Mouse (Mus musculus) myocyte (in vitro differentiated cells): ENCODE data around the gene Prkch. TPM values are rescaled to one million over a fixed set of nuclear protein-coding genes. Genes with fewer than 3 reads are reported as not detected.

Experiments used
- H3K27me3 ChIP-seq: one replicate; pipeline ENCODE4 v1.6.1; 2011; ENCODE audit not compliant: control insufficient read depth, insufficient read depth, insufficient read length
- H3K36me3 ChIP-seq: one replicate; pipeline ENCODE4 v1.6.1; 2011; ENCODE audit not compliant: control insufficient read depth, insufficient read depth
- H3K4me2 ChIP-seq: one replicate; pipeline ENCODE4 v1.6.1; 2011; ENCODE audit warnings: low read depth, control low read depth
- H3K4me3 ChIP-seq: one replicate; pipeline ENCODE4 v1.5.1; 2011; ENCODE audit warnings: mild to moderate bottlenecking, control low read depth, moderate library complexity
- H3K79me2 ChIP-seq: one replicate; pipeline ENCODE4 v1.6.1; 2011; ENCODE audit not compliant: control insufficient read depth, insufficient read depth
- H3ac ChIP-seq: one replicate; pipeline ENCODE4 v1.6.1; 2011; ENCODE audit not compliant: control insufficient read depth, insufficient read length
- CEBPB ChIP-seq: IDR thresholded peaks from 2 replicates; pipeline ENCODE4 v1.6.1; 2011; ENCODE audit warnings: mild to moderate bottlenecking, moderate library complexity; ENCODE audit not compliant: poor library complexity, insufficient read depth, severe bottlenecking
- E2F4 ChIP-seq: IDR thresholded peaks from one replicate; pipeline ENCODE4 v1.6.1; 2011; ENCODE audit warnings: mild to moderate bottlenecking, control low read depth, moderate library complexity; ENCODE audit not compliant: insufficient read depth
- MAX ChIP-seq: IDR thresholded peaks from one replicate; pipeline ENCODE4 v1.6.1; 2011; ENCODE audit warnings: low read depth, mild to moderate bottlenecking, control low read depth
- MYOD1 ChIP-seq, 3 experiments: IDR thresholded peaks; one replicate each; pipeline ENCODE4 v1.6.1; 2011; ENCODE audit warnings: control low read depth in 2 of 3, low read depth in 2 of 3, mild to moderate bottlenecking in 2 of 3, moderate library complexity in 1 of 3; ENCODE audit not compliant: insufficient read length in 2 of 3, control insufficient read depth in 1 of 3
- MYOG ChIP-seq, 3 experiments: IDR thresholded peaks; one replicate each; pipeline ENCODE4 v1.6.1; 2011; ENCODE audit warnings: control low read depth in 2 of 3, low read depth in 2 of 3, mild to moderate bottlenecking in 2 of 3; ENCODE audit not compliant: insufficient read length in 2 of 3, control insufficient read depth in 1 of 3, insufficient read depth in 1 of 3
- POLR2A ChIP-seq: IDR thresholded peaks from one replicate; pipeline ENCODE4 v1.6.1; 2011; ENCODE audit warnings: low read depth, mild to moderate bottlenecking, control low read depth, moderate library complexity; ENCODE audit not compliant: insufficient read length
- POLR2AphosphoS2 ChIP-seq: IDR thresholded peaks from one replicate; pipeline ENCODE4 v1.6.1; 2011; ENCODE audit warnings: low read depth, control low read depth; ENCODE audit not compliant: insufficient read length
- REST ChIP-seq: IDR thresholded peaks from one replicate; pipeline ENCODE4 v1.6.1; 2011; ENCODE audit warnings: mild to moderate bottlenecking, control low read depth, moderate library complexity; ENCODE audit not compliant: insufficient read depth, insufficient read length
- SRF ChIP-seq: IDR thresholded peaks from one replicate; pipeline ENCODE4 v1.6.1; 2011; ENCODE audit warnings: low read depth; ENCODE audit not compliant: control insufficient read depth, insufficient read length
- TCF12 ChIP-seq: IDR thresholded peaks from one replicate; pipeline ENCODE4 v1.6.1; 2011; ENCODE audit warnings: mild to moderate bottlenecking, control low read depth; ENCODE audit not compliant: poor library complexity, insufficient read depth, severe bottlenecking
- TCF3 ChIP-seq: IDR thresholded peaks from one replicate; pipeline ENCODE4 v1.6.1; 2011; ENCODE audit warnings: low read depth, control low read depth; ENCODE audit not compliant: insufficient read length
- USF1 ChIP-seq: IDR thresholded peaks from one replicate; pipeline ENCODE4 v1.6.1; 2011; ENCODE audit warnings: low read depth, mild to moderate bottlenecking, control low read depth, moderate library complexity
- polyA plus RNA-seq: library from polyadenylated mRNA; unstranded; fragments of >200 nt; fragmentation: generic; extraction: Trizol; gene quantifications from one replicate; pipeline ENCODE4 v1.2.1, GENCODE M21; 2012; ENCODE audit warnings: missing spikeins

Gene Prkch
- polyA plus RNA-seq, 1 experiment: 0.10 TPM

DNA sequence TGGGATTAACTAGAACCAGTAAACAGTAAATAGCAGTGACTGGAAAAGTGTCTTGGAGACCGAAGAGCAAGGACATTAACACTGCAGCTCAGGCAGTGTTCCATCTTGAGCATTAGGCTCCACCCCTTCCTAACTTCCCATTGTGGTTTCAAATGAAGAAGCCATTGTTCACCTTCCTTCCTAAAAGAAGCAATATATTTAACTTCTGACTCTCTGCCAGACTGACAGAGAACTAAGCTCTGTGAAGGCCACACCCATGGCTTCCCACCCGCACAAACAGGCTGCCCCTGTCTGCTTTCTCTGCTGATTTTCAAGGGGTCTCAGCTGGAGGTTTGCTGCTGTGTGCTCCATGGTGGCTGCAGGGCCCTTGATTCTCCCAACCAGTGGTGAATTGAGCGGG lies 86.9 kb downstream of the Prkch start:
- Histone ChIP-seq H3K79me2 (no peaks in the 10 kb centered on the region), H3K36me3 (no peaks in the 10 kb centered on the region), H3K4me2 (no peak overlapping the region), H3K27me3 (peaks cover 23% of the 10 kb centered on the region), H3K4me3 (no peak overlapping the region), H3ac (no peak overlapping the region)
- TF ChIP-seq SRF: no peak
- no peak for TF ChIP-seq USF1
- TF ChIP-seq TCF12: no peak
- no peak for TF ChIP-seq TCF3
- TF ChIP-seq REST: no peak
- no peak for TF ChIP-seq POLR2A
- TF ChIP-seq MYOD1 (IDR thresholded peaks at IDR 0.05; ENCODE audit: control insufficient read depth in 1 of 3, insufficient read length in 2 of 3, low read depth in 2 of 3): no peak
- no peak for TF ChIP-seq MYOG (IDR thresholded peaks at IDR 0.05; ENCODE audit: control insufficient read depth in 1 of 3, insufficient read depth in 1 of 3, insufficient read length in 2 of 3, low read depth in 2 of 3)
- no peak for TF ChIP-seq E2F4
- no peak for TF ChIP-seq CEBPB
- TF ChIP-seq MAX: no peak
- TF ChIP-seq POLR2AphosphoS2: no peak

DNA sequence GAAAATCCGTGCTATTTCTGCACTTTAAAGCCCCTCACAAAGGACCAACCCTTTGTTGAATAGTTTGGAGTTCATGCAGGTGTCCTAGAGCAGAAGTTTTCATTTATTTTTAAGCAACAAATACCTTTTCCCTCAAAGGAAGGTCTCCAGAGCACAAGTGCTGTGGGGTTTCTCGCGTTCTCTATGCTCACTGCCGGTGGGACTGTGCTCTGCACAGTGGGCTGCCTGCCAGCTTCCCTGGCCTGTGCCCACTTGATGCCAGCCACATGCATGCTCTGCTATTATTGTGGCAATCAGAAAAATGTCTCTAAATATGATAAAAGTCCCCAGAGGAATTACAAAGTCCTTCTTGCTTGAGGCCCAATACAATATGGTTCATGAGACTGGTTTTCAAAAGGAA lies 87.4 kb downstream of the Prkch start:
- no peak overlapping the region for H3K4me3 ChIP-seq
- no peak overlapping the region for H3ac ChIP-seq
- H3K79me2 ChIP-seq: no peaks in the 10 kb centered on the region
- H3K36me3 ChIP-seq: no peaks in the 10 kb centered on the region
- TF ChIP-seq POLR2A (no peak), USF1 (no peak), MYOG (IDR thresholded peaks at IDR 0.05; ENCODE audit: control insufficient read depth in 1 of 3, insufficient read depth in 1 of 3, insufficient read length in 2 of 3, low read depth in 2 of 3) (no peak), REST (no peak), E2F4 (no peak), TCF3 (no peak), CEBPB (no peak), MAX (no peak), POLR2AphosphoS2 (no peak), SRF (no peak), TCF12 (no peak), MYOD1 (IDR thresholded peaks at IDR 0.05; ENCODE audit: control insufficient read depth in 1 of 3, insufficient read length in 2 of 3, low read depth in 2 of 3) (no peak)
- no peak overlapping the region for H3K4me2 ChIP-seq
- H3K27me3 ChIP-seq: peaks cover 25% of the 10 kb centered on the region

DNA sequence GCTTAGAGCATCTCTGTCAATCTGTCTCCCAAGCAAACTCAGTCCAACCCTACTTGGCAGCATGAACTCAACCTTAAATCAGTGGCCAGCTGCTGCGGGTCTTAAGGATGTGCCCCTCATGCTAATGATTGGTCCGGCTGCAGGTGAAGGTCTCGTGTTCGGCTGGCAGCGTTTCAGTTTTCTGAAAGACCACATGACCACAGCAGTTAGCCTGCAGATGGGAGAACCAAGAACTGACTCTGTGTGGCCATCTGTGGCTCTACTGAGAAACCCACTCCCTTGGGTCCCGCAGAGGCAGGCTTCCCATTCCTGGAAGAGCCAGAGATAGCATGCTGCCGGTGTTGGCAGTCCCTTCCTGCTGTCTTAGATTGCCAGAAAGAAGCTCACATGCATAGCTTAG lies 89.2 kb downstream of the Prkch start:
- H3K4me3 ChIP-seq: no peak overlapping the region
- H3K36me3 ChIP-seq: no peaks in the 10 kb centered on the region
- no peaks in the 10 kb centered on the region for H3K79me2 ChIP-seq
- no peak for TF ChIP-seq SRF
- no peak for TF ChIP-seq TCF12
- no peak for TF ChIP-seq REST
- no peak overlapping the region for H3K4me2 ChIP-seq
- H3K27me3 ChIP-seq: peaks cover 33% of the 10 kb centered on the region
- no peak overlapping the region for H3ac ChIP-seq

DNA sequence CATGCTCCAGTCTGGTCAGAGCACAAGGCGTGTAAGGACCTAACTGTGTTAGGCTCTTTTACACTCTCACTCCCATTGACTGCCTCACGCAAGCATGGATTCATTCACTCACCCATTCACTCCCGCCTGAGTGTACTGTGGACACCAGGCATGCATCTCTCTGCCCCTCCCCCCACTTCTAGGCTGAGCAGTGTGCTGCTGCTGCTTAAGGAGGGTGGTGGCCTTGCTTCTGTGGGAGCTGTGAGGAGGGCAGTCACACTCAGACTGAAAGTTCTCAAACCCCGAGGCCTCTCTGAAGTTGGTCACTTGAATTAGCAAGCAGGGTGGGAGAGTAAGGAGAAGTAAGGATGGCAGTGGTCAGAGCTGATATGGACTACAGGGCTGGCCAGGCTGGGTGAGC lies 90.6 kb downstream of the Prkch start:
- Histone ChIP-seq H3K4me3 (no peak overlapping the region), H3ac (no peak overlapping the region), H3K79me2 (no peaks in the 10 kb centered on the region), H3K4me2 (no peak overlapping the region), H3K36me3 (no peaks in the 10 kb centered on the region), H3K27me3 (peaks cover 39% of the 10 kb centered on the region)
- TF ChIP-seq MYOD1 (IDR thresholded peaks at IDR 0.05; ENCODE audit: control insufficient read depth in 1 of 3, insufficient read length in 2 of 3, low read depth in 2 of 3) (no peak), MAX (no peak)

DNA sequence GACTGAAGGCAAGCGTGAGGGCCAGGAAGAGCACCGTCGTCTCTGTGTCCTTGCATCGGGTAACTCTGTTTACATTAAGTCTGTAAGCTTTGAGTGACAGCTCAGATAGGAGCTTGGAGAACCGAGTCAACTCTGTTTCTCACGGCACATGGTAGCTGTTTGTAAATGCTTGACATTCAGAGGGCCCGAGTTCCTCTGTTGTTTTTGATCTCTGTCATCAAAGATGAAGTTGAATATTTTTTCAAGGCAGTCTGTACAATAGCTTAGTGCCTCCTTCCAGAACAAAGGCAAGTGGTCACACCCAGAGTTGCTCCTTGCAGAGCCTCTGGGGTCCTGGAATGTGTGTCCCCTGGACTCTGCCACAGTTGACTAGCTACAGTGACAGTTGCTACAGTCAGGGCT lies 94.8 kb downstream of the Prkch start:
- TF ChIP-seq POLR2AphosphoS2 (no peak), MYOG (IDR thresholded peaks at IDR 0.05; ENCODE audit: control insufficient read depth in 1 of 3, insufficient read depth in 1 of 3, insufficient read length in 2 of 3, low read depth in 2 of 3) (no peak), USF1 (no peak), TCF3 (no peak), MAX (no peak), MYOD1 (IDR thresholded peaks at IDR 0.05; ENCODE audit: control insufficient read depth in 1 of 3, insufficient read length in 2 of 3, low read depth in 2 of 3) (no peak), POLR2A (no peak), REST (no peak)
- H3K79me2 ChIP-seq: no peaks in the 10 kb centered on the region

More for the DNA sequence above, 94.8 kb downstream of the Prkch start:
- Histone ChIP-seq H3K36me3 (no peaks in the 10 kb centered on the region), H3K27me3 (peaks cover 45% of the 10 kb centered on the region), H3K4me3 (no peak overlapping the region), H3K4me2 (no peak overlapping the region), H3ac (no peak overlapping the region)
